Comparison of ENCODE assay signal across 9 mouse cellular contexts in the genomic region with DNA sequence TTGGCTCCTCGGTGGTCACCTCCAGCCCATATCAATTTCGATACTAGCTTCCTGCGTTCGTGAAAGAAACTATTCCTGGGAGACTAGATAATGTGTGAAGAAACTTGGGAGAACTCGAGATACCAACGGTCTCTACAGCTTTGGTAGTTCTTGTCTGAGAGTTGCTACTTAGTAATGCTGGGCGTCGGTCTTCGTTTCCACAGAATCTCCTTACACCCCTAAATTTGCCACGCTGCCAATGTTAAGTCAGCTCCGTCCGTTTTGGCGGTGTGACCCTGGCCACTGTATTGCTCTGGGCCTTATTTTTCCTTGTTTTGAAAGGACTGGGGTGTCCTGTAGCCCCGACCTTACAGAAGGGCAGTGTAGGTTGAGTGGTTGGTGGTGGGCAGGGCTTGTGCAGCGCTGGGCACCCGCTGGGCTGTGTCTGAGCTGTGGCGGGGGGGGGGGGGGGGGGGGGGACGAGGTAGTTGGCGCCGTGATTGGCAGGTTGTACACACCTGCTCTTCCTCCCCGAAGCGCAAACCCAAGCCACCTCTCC. TPM values are rescaled to one million over a fixed set of nuclear protein-coding genes. Genes with fewer than 3 reads are reported as not detected.
DNase-seq lines count a peak whose midpoint lies in the region; ATAC-seq and TF ChIP-seq lines count a peak whose summit lies in the region.
"Had no signal": no experiment of that assay in that cellular context is flagged by ENCODE, and none has a peak within 500 bp of the region (broad histone marks: within the 10 kb centered on the region; RNA-seq: fewer than 3 reads in every experiment).

No protein-coding gene starts in this region.

- no peak for TF ChIP-seq CTCF in lung, embryonic 14.5 days (IDR thresholded peaks at IDR 0.05; ENCODE audit: low read depth)
- TF ChIP-seq CTCF in forebrain, postnatal 0 days (IDR thresholded peaks at IDR 0.05; ENCODE audit: low read depth) = no peak
- TF ChIP-seq CTCF in small intestine, adult 2 months (IDR thresholded peaks at IDR 0.05; ENCODE audit: extremely low read depth, insufficient read length, insufficient replicate concordance, low read depth, low read length) = no peak

- no peak overlapping the region for H3K27ac ChIP-seq in lung, embryonic 14.5 days (ENCODE audit: low read depth)
- no peak overlapping the region for H3K27ac ChIP-seq in forebrain, postnatal 0 days (ENCODE audit: low read depth, low read length)
- H3K27ac ChIP-seq in limb, embryonic 14.5 days (replicated peaks; ENCODE audit: low read depth, low read length) = no peak overlapping the region
- no peak overlapping the region for H3K27ac ChIP-seq in small intestine, adult 2 months (ENCODE audit: insufficient read depth, low read depth, low read length)

- 2% methylated on average over 20 of the region's 22 CpGs for WGBS in lung, embryonic 14.5 days
- 2% methylated on average over 20 of the region's 22 CpGs for WGBS in forebrain, postnatal 0 days
- WGBS in limb, embryonic 14.5 days = under 1% methylated on average over 17 of the region's 22 CpGs
- 4% methylated on average over 18 of the region's 22 CpGs for WGBS in small intestine, adult 2 months

- H3K9ac ChIP-seq in lung, embryonic 14.5 days = peak overlapping the region; percentile 32; the same call in 1 of the 2 replicates
- H3K9ac ChIP-seq in forebrain, postnatal 0 days = no peak overlapping the region
- no peak overlapping the region for H3K9ac ChIP-seq in limb, embryonic 14.5 days (ENCODE audit: low read depth, low read length, severe bottlenecking)

- peak overlapping the region; percentile 39 for H3K4me3 ChIP-seq in lung, embryonic 14.5 days (ENCODE audit: low read depth, low read length)
- H3K4me3 ChIP-seq in forebrain, postnatal 0 days (ENCODE audit: low read depth, low read length) = peak overlapping the region; percentile 17; the same call in 1 of the 2 replicates
- peak overlapping the region; percentile 31 for H3K4me3 ChIP-seq in limb, embryonic 14.5 days (replicated peaks; ENCODE audit: low read length)
- peak overlapping the region; percentile 35; the same call in 1 of the 2 replicates for H3K4me3 ChIP-seq in small intestine, adult 2 months (ENCODE audit: low read depth, low read length)

- no peaks in the 10 kb centered on the region for H3K36me3 ChIP-seq in lung, embryonic 14.5 days (ENCODE audit: insufficient read depth)
- no peaks in the 10 kb centered on the region for H3K36me3 ChIP-seq in forebrain, postnatal 0 days (ENCODE audit: insufficient read depth)
- H3K36me3 ChIP-seq in limb, embryonic 14.5 days (ENCODE audit: control insufficient read depth, insufficient read depth, low read length) = no peaks in the 10 kb centered on the region
- H3K36me3 ChIP-seq in small intestine, adult 2 months (ENCODE audit: control insufficient read depth, insufficient read depth, low read length) = no peaks in the 10 kb centered on the region
- H3K36me3 ChIP-seq: G1E had no signal

- H3K4me2 ChIP-seq in lung, embryonic 14.5 days = peak overlapping the region; percentile 66
- peak overlapping the region; percentile 36 for H3K4me2 ChIP-seq in forebrain, postnatal 0 days (ENCODE audit: low read depth)
- H3K4me2 ChIP-seq in limb, embryonic 14.5 days (replicated peaks; ENCODE audit: low read depth, low read length, severe bottlenecking) = peak overlapping the region; percentile 55; the same call in 1 of the 2 replicates

- intact Hi-C loops in gastrocnemius, postnatal 14 days (cut with DNase I; ENCODE audit: low total_unique reads) = no loop called here

- TF ChIP-seq POLR2A in limb, embryonic 14.5 days (IDR thresholded peaks at IDR 0.05; ENCODE audit: borderline replicate concordance, extremely low read depth, insufficient read depth, insufficient read length) = no peak
- no peak for TF ChIP-seq POLR2A in small intestine, adult 2 months (IDR thresholded peaks at IDR 0.05; ENCODE audit: low read depth, low read length)

- DNase-seq in lung, embryonic 14.5 days = peak; percentile 14
- DNase-seq in lung, postnatal 25 days (ENCODE audit: low spot score) = no peak
- peak; percentile 33 for DNase-seq in forebrain, postnatal 0 days
- DNase-seq in limb, embryonic 14.5 days (ENCODE audit: low spot score) = no peak
- DNase-seq in gastrocnemius, postnatal 14 days = no peak
- no peak for DNase-seq in adrenal gland, postnatal 10 days

- no peaks in the 10 kb centered on the region for H3K4me1 ChIP-seq in lung, embryonic 14.5 days (ENCODE audit: insufficient read depth)
- H3K4me1 ChIP-seq in forebrain, postnatal 0 days (ENCODE audit: insufficient read depth) = peaks cover 6% of the 10 kb centered on the region; the same call in 1 of the 2 replicates
- peaks cover 6% of the 10 kb centered on the region for H3K4me1 ChIP-seq in limb, embryonic 14.5 days (ENCODE audit: control insufficient read depth, insufficient read depth, low read length)
- H3K4me1 ChIP-seq in small intestine, adult 2 months (ENCODE audit: control insufficient read depth, insufficient read depth, insufficient read length, low read length) = no peaks in the 10 kb centered on the region

- ATAC-seq in lung, embryonic 14.5 days (ENCODE audit: insufficient read depth) = peak; percentile 39; the same call in 1 of the 2 replicates
- no peak for ATAC-seq in forebrain, postnatal 0 days
- ATAC-seq in limb, embryonic 14.5 days (ENCODE audit: low FRiP score, low read depth) = 0 out of 2 replicates have a peak, but pooled peaks have one; percentile 5
- ATAC-seq in inflammation-experienced regulatory T-cells, adult 6 months = no peak

- H3K9me3 ChIP-seq in lung, embryonic 14.5 days (ENCODE audit: low read depth, low read length) = no peaks in the 10 kb centered on the region
- no peaks in the 10 kb centered on the region for H3K9me3 ChIP-seq in forebrain, postnatal 0 days (ENCODE audit: low read length)
- no peaks in the 10 kb centered on the region for H3K9me3 ChIP-seq in limb, embryonic 14.5 days (ENCODE audit: control insufficient read depth, low read length)
- H3K9me3 ChIP-seq: G1E had no signal

- peaks cover 75% of the 10 kb centered on the region for H3K27me3 ChIP-seq in lung, embryonic 14.5 days (ENCODE audit: insufficient read depth, low read length)
- peaks cover 71% of the 10 kb centered on the region for H3K27me3 ChIP-seq in forebrain, postnatal 0 days (ENCODE audit: insufficient read depth, low read length)
- H3K27me3 ChIP-seq in limb, embryonic 14.5 days (ENCODE audit: control insufficient read depth, insufficient read depth, low read length) = peaks cover 72% of the 10 kb centered on the region
- peaks cover 51% of the 10 kb centered on the region for H3K27me3 ChIP-seq in small intestine, adult 2 months (ENCODE audit: control insufficient read depth, insufficient read depth, low read length)

RNA-seq across cellular contexts. Expression of a gene that starts 6.4 kb away (rescaled TPM):
- polyA plus RNA-seq in lung, embryonic 14.5 days (2014; fragmentation: Nextera tagmentation; extraction: Ambion mirVana) = 0.32 and 1.6 TPM in 2 replicates
- total RNA-seq in forebrain, postnatal 0 days (2014; rRNA removed) = 0.05 TPM in 1 of 2 replicates, not detected in the other
- not detected in 2 replicates for polyA plus RNA-seq in forebrain, postnatal 0 days (2015; fragmentation: Nextera tagmentation; extraction: Ambion mirVana)
- 0.03 and 0.24 TPM in 2 replicates for polyA plus RNA-seq in limb, embryonic 14.5 days (2012; rRNA removed)
- 0.03 TPM in 1 of 2 replicates, not detected in the other for polyA plus RNA-seq in limb, embryonic 14.5 days (2014; fragmentation: Nextera tagmentation; extraction: Ambion mirVana)
- not detected in 2 replicates for polyA plus RNA-seq in small intestine, adult 2 months (2012; rRNA removed)
- total RNA-seq in gastrocnemius, postnatal 14 days (2021) = not detected
- polyA plus RNA-seq in inflammation-experienced regulatory T-cells, adult 6 months (2017; shearing (Covaris generic)) = not detected
- 10 to 100 TPM; 17.8 to 18.2 TPM for total RNA-seq in adrenal gland, postnatal 10 days (2021)
- polyA plus RNA-seq: G1E had no signal

Comparison
In these comparisons a context has a peak if more than half of its experiments do, and no peak if none do; other contexts are left out.
1. DNase-seq: peak in lung, embryonic 14.5 days (single experiment) and forebrain, postnatal 0 days (single experiment); none in lung, postnatal 25 days (single experiment), limb, embryonic 14.5 days (single experiment), gastrocnemius, postnatal 14 days (single experiment) and adrenal gland, postnatal 10 days (single experiment).
2. ATAC-seq: peak in lung, embryonic 14.5 days (single experiment) and limb, embryonic 14.5 days (single experiment); none in forebrain, postnatal 0 days (single experiment) and inflammation-experienced regulatory T-cells, adult 6 months (single experiment).
3. Peak in every context shown above with its lines, with median percentiles within 50 percentile points of each other: H3K4me2 ChIP-seq and H3K4me3 ChIP-seq.